Mouse (Mus musculus) kidney, embryonic 16.5 days (tissue): ENCODE measurements around the gene Ptk7. TPM values are rescaled to one million over a fixed set of nuclear protein-coding genes. Genes with fewer than 3 reads are reported as not detected.

Experiments
- ATAC-seq: fragments of 200-750 bp; cut with Nextera tagmentation; 2 replicates; pipeline ENCODE4 v1.8.0; 2017; ENCODE audit warnings: moderate TSS enrichment; ENCODE audit not compliant: low FRiP score, low TSS enrichment
- H3K27ac ChIP-seq: fragments of 300-500 bp; sonication (generic); 2 replicates; pipeline ENCODE4 v1.5.1; 2014; ENCODE audit warnings: low read length
- H3K27me3 ChIP-seq: fragments of 300-500 bp; sonication (generic); 2 replicates; pipeline ENCODE4 v1.6.1; 2014; ENCODE audit warnings: low read length, control low read depth, mixed read lengths; ENCODE audit not compliant: insufficient read depth
- H3K36me3 ChIP-seq: fragments of 300-500 bp; sonication (generic); 2 replicates; pipeline ENCODE4 v1.6.1; 2014; ENCODE audit warnings: low read length, control low read depth, mixed read lengths; ENCODE audit not compliant: insufficient read depth
- H3K4me1 ChIP-seq: fragments of 300-500 bp; sonication (generic); 2 replicates; pipeline ENCODE4 v1.6.1; 2014; ENCODE audit warnings: low read length, control low read depth, mixed read lengths; ENCODE audit not compliant: insufficient read depth
- H3K4me2 ChIP-seq: fragments of 300-500 bp; sonication (generic); replicated peaks from 2 replicates; pipeline ENCODE4 v1.6.1; 2014; ENCODE audit warnings: low read depth, low read length
- H3K4me3 ChIP-seq: fragments of 300-500 bp; sonication (generic); 2 replicates; pipeline ENCODE4 v1.5.1; 2014; ENCODE audit warnings: mild to moderate bottlenecking, low read length
- H3K9ac ChIP-seq: fragments of 300-500 bp; sonication (generic); replicated peaks from 2 replicates; pipeline ENCODE4 v1.6.1; 2014; ENCODE audit warnings: low read length
- H3K9me3 ChIP-seq: fragments of 300-500 bp; sonication (generic); 2 replicates; pipeline ENCODE4 v1.6.1; 2016; ENCODE audit warnings: low read length, control low read depth
- WGBS: fragments of 180-500 bp; shearing (Covaris S2); extraction: QIAGEN DNeasy Blood & Tissue Kit; methylation state at CpG from one replicate; pipeline ENCODE4 v1.1.7; 2014; 5-methylcytosine and 5-hydroxymethylcytosine counted together
- polyA plus RNA-seq: library from polyadenylated mRNA; unstranded; fragments of >200 nt; fragmentation: Nextera tagmentation; extraction: Ambion mirVana; gene quantifications from 2 replicates; pipeline ENCODE4 v1.2.1, GENCODE M21; 2015

Ptk7 gene
- 153 and 157 TPM in 2 replicates for polyA plus RNA-seq

DNA sequence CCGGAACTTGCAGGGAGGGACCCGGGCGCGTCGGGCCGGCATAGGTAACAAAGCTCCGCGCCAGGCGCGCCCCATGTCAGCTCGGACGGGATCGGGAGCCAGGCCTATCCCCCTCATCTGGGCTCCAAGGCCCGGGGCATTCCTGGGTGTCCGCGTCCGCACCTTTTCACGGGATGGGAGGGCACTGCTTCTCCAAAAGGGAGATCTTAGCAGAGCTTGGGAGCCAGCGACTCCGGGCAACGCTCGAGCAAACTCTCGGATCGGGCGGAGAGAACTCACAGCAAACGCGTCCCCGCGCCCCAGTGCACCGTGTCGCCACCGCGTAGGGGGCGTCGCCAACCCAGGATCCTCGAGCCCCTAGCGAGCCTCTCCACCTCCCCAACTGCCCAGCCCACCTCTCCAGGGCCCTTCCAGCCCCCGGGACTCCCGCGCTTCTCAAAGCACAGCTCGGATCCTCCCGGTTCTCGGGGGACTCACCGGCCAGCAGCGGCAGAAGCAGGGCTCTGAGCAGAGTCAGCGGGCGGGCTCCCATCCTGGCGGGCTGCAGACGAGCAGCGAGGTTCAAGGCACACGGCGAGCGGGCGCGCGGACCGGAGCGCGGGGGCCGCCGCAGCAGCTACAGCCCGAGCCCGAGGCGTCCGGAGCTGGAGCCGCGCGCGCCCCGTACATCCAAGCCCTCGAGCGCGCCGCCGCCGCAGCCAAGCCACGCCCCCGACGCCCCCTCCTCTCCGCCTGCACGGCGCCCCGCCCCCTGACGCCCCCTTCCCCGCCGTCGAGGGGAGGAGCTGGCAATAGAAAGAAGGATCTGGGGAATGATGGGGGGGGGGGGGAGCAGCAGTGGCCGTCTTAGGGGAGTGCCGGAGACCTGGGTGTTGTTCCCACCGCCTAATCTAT lies at the start of gene Ptk7:
TSS of gene Ptk7 (minus strand) at position 714 of the 894 bp plus-strand sequence.
- H3K9me3 ChIP-seq, result no peaks in the 10 kb centered on the region
- under 1% methylated on average over 86 of the region's 90 CpGs for WGBS
- peaks cover 64% of the 10 kb centered on the region for H3K4me1 ChIP-seq
- peak within 1 kb of the TSS; percentile 99 for H3K27ac ChIP-seq
- peak within 1 kb of the TSS; percentile 94 for H3K9ac ChIP-seq
- ATAC-seq, result peak; percentile 65
- peak within 1 kb of the TSS; percentile 82 for H3K4me3 ChIP-seq
- no peaks in the 10 kb centered on the region for H3K27me3 ChIP-seq
- H3K4me2 ChIP-seq, result peak within 1 kb of the TSS; percentile 71
- peaks cover 10% of the 10 kb centered on the region; the same call in 1 of the 2 replicates for H3K36me3 ChIP-seq

GRCm38 (mm10) chr17:46678911-46679310 lies 49.6 kb upstream of the Ptk7 start:
- no peaks in the 10 kb centered on the region for H3K27me3 ChIP-seq
- peak overlapping the region; percentile 91 for H3K4me3 ChIP-seq
- H3K4me2 ChIP-seq, result peak overlapping the region; percentile 70
- no peaks in the 10 kb centered on the region for H3K9me3 ChIP-seq
- H3K27ac ChIP-seq, result peak overlapping the region; percentile 97; the same call in 1 of the 2 replicates
- H3K9ac ChIP-seq, result peak overlapping the region; percentile 82
- 23% methylated on average over 9 of the region's 9 CpGs for WGBS
- peaks cover 40% of the 10 kb centered on the region for H3K4me1 ChIP-seq
- peaks cover 37% of the 10 kb centered on the region for H3K36me3 ChIP-seq
- no peak for ATAC-seq

GRCm38 (mm10) chr17:46678416-46678815 lies 49.1 kb upstream of the Ptk7 start, which contains the start of gene Mea1:
Mea1 (plus strand) TSS chr17:46678793.
- peaks cover 32% of the 10 kb centered on the region for H3K36me3 ChIP-seq
- no peak for ATAC-seq
- H3K4me3 ChIP-seq, result peak within 1 kb of the TSS; percentile 91
- no peaks in the 10 kb centered on the region for H3K27me3 ChIP-seq
- peak within 1 kb of the TSS; percentile 70 for H3K4me2 ChIP-seq
- peak within 1 kb of the TSS; percentile 82 for H3K9ac ChIP-seq
- peak within 1 kb of the TSS; percentile 97; the same call in 1 of the 2 replicates for H3K27ac ChIP-seq
- H3K4me1 ChIP-seq, result peaks cover 41% of the 10 kb centered on the region
- WGBS, result 61% methylated on average over 8 of the region's 9 CpGs
- H3K9me3 ChIP-seq, result no peaks in the 10 kb centered on the region

DNA sequence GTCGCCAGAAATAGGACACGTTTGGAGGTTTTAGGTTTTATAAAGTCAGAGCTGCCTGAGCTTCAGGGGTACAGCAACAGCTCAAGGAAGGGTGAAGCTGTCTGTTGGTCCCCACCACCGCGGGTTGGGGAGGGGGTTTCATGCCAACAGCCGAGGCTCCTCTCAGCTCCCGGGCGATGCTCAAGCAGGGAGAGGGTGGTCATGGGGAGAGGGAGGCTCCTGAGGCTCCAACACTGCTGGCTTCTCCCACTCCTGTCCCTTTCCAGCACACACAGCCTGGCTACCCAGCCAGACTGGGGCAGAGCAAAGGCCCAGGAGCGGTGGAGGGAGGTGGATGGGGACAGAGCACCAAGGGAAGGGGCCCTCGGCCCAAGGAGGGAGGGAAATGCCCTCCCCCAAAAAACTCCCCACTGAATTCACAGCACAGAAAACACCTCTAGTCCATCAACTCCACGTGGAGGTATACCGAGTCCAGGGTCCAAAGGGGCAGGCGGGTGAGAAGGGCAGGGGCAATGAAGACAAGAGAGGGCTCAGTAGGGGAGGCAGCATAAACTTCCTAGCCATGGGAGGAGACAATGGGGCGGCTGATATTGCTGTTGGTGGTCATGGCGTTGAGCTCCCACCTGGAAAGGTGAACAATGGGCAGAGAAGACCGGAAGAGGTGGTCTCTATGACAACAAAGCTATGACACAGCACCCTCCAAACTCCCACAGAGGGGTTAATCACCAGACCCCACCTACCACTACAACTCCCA lies 45.4 kb upstream of the Ptk7 start:
- ATAC-seq, result peak; percentile 18
- Histone ChIP-seq H3K36me3 (peaks cover 36% of the 10 kb centered on the region), H3K4me1 (peaks cover 41% of the 10 kb centered on the region), H3K4me2 (peak overlapping the region; percentile 78), H3K9me3 (no peaks in the 10 kb centered on the region), H3K27ac (peak overlapping the region; percentile 79), H3K4me3 (peak overlapping the region; percentile 83), H3K27me3 (no peaks in the 10 kb centered on the region), H3K9ac (peak overlapping the region; percentile 83)
- WGBS, result 13% methylated on average over 15 of the region's 15 CpGs

DNA sequence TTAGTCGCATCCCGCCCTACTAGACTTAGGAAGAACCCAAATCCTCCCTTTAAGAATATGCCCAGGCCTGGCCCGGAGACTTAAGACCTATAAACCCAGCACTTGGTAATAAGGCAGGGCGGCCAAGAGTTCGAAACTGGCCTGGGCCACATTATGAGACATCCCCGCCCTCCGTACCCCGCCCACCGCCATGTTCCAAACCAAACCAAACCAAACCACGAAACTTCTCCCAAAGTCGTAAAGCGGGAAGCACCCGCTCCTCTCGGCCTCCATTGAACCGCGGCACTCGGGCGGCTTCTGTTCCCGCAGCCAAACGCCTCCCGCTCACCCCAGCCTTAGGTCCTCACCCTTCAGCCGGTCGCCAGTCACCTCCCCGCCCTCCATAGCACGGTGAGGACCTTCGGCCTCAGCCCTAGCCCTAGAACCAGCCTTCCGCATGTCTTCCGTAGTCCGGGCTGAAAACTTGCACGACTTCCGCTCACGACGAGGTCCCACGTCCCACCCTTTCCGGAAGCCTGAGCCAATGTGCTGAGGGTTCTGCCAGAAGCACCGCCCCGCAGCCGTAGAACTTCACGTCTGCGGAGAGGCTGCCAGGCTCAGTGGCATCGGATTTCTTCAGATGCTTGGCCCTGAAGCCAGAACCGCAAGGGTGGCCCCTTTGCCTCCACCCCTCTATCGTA lies 44.7 kb upstream of the Ptk7 start, which contains the start of gene Rrp36:
TSS of gene Rrp36 (minus strand) at position 503 of the 680 bp plus-strand sequence.
- Histone ChIP-seq H3K4me1 (peaks cover 34% of the 10 kb centered on the region), H3K9me3 (no peaks in the 10 kb centered on the region), H3K27me3 (no peaks in the 10 kb centered on the region), H3K4me3 (peak within 1 kb of the TSS; percentile 83), H3K27ac (peak within 1 kb of the TSS; percentile 79), H3K36me3 (peaks cover 42% of the 10 kb centered on the region), H3K9ac (peak within 1 kb of the TSS; percentile 83), H3K4me2 (peak within 1 kb of the TSS; percentile 78)
- ATAC-seq, result peak; percentile 94
- WGBS, result under 1% methylated on average over 43 of the region's 43 CpGs

DNA sequence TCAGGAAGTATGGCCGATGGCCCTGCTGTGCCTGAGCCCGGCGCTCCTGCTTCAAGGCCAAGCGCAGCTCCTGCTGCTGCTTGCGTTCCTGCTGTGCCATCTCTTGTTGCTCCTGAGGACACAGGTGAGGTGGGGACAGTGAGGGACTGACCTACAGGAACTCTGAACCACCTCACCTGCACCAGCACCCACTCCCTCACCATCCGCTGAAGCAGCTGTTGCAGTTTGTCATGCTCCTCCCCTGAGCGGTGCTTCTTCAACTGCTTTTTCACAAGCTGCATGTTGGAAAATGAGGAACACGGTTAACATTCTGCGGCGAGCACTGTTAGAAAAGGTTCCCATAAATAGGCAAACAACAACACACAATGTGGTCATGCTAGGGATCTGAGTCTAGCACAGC lies 40.6 kb upstream of the Ptk7 start:
- ATAC-seq, result no peak
- H3K27ac ChIP-seq, result no peak overlapping the region
- H3K36me3 ChIP-seq, result peaks cover 36% of the 10 kb centered on the region
- H3K9ac ChIP-seq, result no peak overlapping the region
- H3K9me3 ChIP-seq, result no peaks in the 10 kb centered on the region
- no peak overlapping the region for H3K4me2 ChIP-seq
- H3K4me1 ChIP-seq, result peaks cover 17% of the 10 kb centered on the region
- WGBS, result 96% methylated on average over 10 of the region's 10 CpGs
- no peaks in the 10 kb centered on the region for H3K27me3 ChIP-seq
- no peak overlapping the region for H3K4me3 ChIP-seq

- no peak overlapping the region for H3K4me2 ChIP-seq
- H3K9ac ChIP-seq, result no peak overlapping the region
- H3K27ac ChIP-seq, result no peak overlapping the region
- 86% methylated on average over 16 of the region's 16 CpGs for WGBS
- H3K4me1 ChIP-seq, result peaks cover 2% of the 10 kb centered on the region; the same call in 1 of the 2 replicates
- H3K27me3 ChIP-seq, result no peaks in the 10 kb centered on the region
- no peaks in the 10 kb centered on the region for H3K9me3 ChIP-seq
- ATAC-seq, result no peak
- no peak overlapping the region for H3K4me3 ChIP-seq
- H3K36me3 ChIP-seq, result peaks cover 57% of the 10 kb centered on the region
Observed at GRCm38 (mm10) chr17:46667712-46668111, 38.4 kb upstream of the Ptk7 start.

DNA sequence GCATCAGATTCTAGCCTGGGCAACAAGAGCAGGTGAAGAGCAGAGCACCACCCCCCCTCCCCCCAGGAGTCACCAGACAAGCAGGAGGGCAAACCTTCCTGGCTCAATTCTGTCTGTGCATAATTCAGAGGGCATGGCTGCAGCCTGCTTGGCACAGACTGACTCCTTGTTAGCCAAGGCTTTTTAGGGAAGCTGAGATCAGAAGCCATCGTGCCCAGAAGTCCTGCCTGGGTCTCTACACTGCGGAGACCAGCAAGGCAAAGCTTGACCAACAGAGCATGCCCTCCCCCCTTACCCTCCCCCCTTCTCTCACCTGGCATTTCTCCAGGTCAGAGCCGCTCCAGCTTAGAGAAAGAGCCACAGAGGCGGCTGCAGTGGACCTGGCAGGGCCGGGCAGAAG lies 33.4 kb upstream of the Ptk7 start:
- Histone ChIP-seq H3K9ac (no peak overlapping the region), H3K4me1 (no peaks in the 10 kb centered on the region), H3K4me3 (no peak overlapping the region), H3K36me3 (peaks cover 82% of the 10 kb centered on the region), H3K9me3 (no peaks in the 10 kb centered on the region), H3K4me2 (no peak overlapping the region), H3K27me3 (no peaks in the 10 kb centered on the region), H3K27ac (no peak overlapping the region)
- ATAC-seq, result 0 out of 2 replicates have a peak, but pooled peaks have one; percentile 32
- WGBS, result 79% methylated on average over 5 of the region's 5 CpGs

- no peaks in the 10 kb centered on the region for H3K4me1 ChIP-seq
- H3K4me2 ChIP-seq, result no peak overlapping the region
- H3K9ac ChIP-seq, result no peak overlapping the region
- H3K9me3 ChIP-seq, result no peaks in the 10 kb centered on the region
- ATAC-seq, result no peak
- H3K27me3 ChIP-seq, result no peaks in the 10 kb centered on the region
- no peak overlapping the region for H3K27ac ChIP-seq
- H3K36me3 ChIP-seq, result peaks cover 84% of the 10 kb centered on the region
- 80% methylated on average over 12 of the region's 12 CpGs for WGBS
- no peak overlapping the region for H3K4me3 ChIP-seq
Observed at GRCm38 (mm10) chr17:46661981-46662380, 32.7 kb upstream of the Ptk7 start.
